Mouse (Mus musculus) left cerebral cortex, postnatal 14 days (tissue): ENCODE data around the gene Cox20. TPM values are rescaled to one million over a fixed set of nuclear protein-coding genes. Genes with fewer than 3 reads are reported as not detected.
"Not testable (repeated sequence)": the region's sequence is repeated elsewhere in the genome, so short reads cannot be mapped to it uniquely, and the experiment has no call there.

Experiments
- DNase-seq, 2 experiments: peaks; one replicate each; pipeline ENCODE4 v3.0.0; 2021 to 2022; ENCODE audit warnings: low spot score in 2 of 2, mixed read lengths in 1 of 2
- intact Hi-C: fragments of 180-260 bp; cut with DNase I; formaldehyde crosslinking; loops from one replicate; pipeline ENCODE4 v1.15.1; 2025
- long read RNA-seq, 2 experiments: library from polyadenylated mRNA; stranded (forward); transcript quantifications; one replicate each; pipeline ENCODE4 v2.0.0; 2021
- total RNA-seq, 2 experiments: library from RNA; stranded (reverse); gene quantifications; 2 replicates each; pipeline ENCODE4 v1.2.3; 2021

Gene Cox20
- 10 to 100 TPM; 29.4 to 29.6 TPM for total RNA-seq
- long read RNA-seq, experiment 1, transcript Cox20-201 (4 exons, 471 nt): major isoform, 38 of 40 reads
- long read RNA-seq, experiment 1, partial matches to known transcripts: 0 of 40 reads
- long read RNA-seq, experiment 1, other reads (novel, unspliced or antisense): 2 of 40 reads
- long read RNA-seq, experiment 2, transcript Cox20-201 (4 exons, 471 nt): major isoform, 15 of 19 reads
- long read RNA-seq, experiment 2, partial matches to known transcripts: 1 of 19 reads
- long read RNA-seq, experiment 2, other reads (novel, unspliced or antisense): 3 of 19 reads

GRCm38 (mm10) chr1:178318389-178319184 is at the start of gene Cox20:
Cox20 (plus strand) TSS chr1:178319130.
- peak; percentile 93 to 94 for DNase-seq
- intact Hi-C loops: loop anchor here (2.0 to 10.0 kb wide), 5 partner anchors 18 to 134 kb away; partner anchors contain the start of genes Desi2, Efcab2 and Hnrnpu

DNA sequence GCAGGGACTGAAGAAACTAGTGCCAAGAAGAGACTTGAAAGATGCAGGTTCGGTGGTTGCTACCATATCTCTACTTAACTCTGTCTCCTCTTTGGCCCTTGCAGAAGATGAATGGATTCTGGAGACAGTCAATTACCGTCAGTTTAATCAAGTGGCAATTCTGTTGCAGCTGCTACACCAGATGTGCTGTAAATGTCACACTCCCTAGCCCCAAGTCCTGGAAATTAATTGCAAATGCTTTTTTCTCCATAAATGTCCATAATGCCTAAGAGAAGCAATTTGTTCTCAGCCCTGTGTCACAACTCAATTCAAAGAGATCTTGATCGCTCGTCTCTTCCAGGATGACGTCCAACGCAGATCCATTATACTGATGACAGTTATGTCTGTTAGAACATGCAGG is 48.3 kb upstream of the Cox20 start:
- intact Hi-C loops: no loop called here
- DNase-seq: no peak

GRCm38 (mm10) chr1:178275174-178275730 is 43.7 kb upstream of the Cox20 start:
- intact Hi-C loops: no loop called here
- DNase-seq: peak; percentile 14 to 45

GRCm38 (mm10) chr1:178275738-178276053 is 43.2 kb upstream of the Cox20 start:
- intact Hi-C loops: no loop called here

DNA sequence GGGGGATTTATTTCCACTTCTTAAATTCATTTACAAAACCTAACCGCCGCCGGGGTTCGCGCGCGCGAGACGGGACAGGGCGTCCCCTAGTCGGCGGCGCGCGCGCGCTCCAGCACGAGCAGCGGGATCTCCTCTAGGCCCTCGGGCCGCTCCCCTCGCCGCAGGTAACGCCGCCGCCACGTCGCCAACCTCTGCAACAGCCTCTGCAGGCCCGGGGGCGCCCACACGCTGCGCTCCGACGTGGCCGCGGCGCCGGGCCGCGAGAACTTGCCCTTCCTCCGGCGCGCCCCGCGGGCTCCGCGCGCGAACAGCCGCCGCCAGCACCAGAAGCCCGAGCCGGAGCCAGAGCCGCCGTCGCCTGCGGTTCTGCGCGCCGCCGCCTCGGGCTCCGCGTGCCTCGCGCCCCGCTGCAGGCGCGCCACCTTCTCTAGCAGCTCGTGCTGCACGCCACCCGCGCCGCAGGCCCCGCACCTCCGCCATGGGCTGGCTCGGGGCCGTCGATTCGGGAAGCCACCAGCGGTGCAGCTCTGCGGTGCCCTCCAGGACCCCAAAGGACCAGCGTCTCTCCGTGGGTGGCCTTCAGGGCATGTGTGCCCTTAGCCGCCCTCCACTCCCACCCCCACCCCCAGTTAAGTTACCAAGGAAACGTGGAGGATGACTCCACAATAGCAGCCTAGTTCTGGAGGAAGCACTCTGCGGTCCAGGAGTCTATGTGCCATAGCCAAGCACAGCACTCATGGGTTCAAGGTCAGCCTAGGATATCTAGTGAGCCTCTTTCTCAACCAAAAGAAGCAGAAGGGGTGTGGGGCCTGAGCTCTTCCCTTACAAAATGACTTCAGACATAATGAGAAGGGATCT is 42.6 kb upstream of the Cox20 start:
- DNase-seq: peak; percentile 79 to 81
- intact Hi-C loops: no loop called here

More at GRCm38 (mm10) chr1:178275738-178276053, 43.2 kb upstream of the Cox20 start:
- DNase-seq: no peak

DNA sequence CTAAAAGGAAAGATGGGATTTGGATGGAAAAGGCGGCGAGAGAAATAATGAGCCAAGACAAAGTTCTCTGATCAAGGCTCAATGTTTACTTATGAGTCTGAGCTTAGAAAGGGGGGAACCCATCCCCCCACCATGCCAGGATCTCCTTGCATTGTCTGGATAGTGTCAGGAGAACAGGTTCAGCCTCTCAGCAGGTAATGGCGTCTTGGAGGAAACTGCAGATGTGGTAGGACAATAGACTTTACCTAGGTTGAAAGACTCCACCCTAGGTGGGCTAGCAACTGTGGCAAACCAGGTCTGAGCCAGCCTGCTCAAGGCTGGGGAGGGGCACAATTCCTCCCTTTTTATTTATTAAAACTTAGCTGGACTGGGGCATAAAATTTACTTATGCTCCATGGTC is 35.6 kb upstream of the Cox20 start:
- intact Hi-C loops, DNase-seq: not testable (repeated sequence)

- no peak for DNase-seq
- intact Hi-C loops: no loop called here
Measured at GRCm38 (mm10) chr1:178283946-178284720, 34.8 kb upstream of the Cox20 start.

GRCm38 (mm10) chr1:178287601-178288176 is 31.2 kb upstream of the Cox20 start:
- no peak for DNase-seq
- intact Hi-C loops: no loop called here

GRCm38 (mm10) chr1:178291716-178292115 is 27.2 kb upstream of the Cox20 start:
- intact Hi-C loops: no loop called here
- DNase-seq: no peak

- intact Hi-C loops: no loop called here
- DNase-seq: peak in 1 of 2 experiments; percentile 26
Measured at GRCm38 (mm10) chr1:178294051-178294450, 24.9 kb upstream of the Cox20 start.

DNA sequence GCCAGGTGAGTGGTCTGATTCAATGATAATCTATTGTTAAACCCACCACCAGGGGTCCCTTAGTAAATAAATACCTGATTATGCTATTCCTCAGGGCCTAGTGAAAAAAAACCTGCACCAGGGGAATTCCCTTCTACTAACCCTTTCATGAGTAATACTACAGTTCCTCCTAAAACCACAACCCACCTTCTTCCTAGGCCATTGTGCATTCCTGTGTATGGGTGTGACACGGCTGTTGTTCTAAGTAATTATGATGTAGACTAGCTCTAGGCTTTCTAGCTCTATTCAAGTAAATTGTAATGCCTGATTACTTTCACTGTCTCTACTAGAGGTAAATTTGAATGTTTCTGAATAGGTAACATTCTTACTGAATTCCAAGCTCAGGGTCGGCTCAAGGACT is 17.7 kb upstream of the Cox20 start:
- intact Hi-C loops: loop anchor here (5.0 to 10.0 kb wide), 2 partner anchors 154 to 356 kb away; no protein-coding TSS in a partner anchor
- not testable (repeated sequence) for DNase-seq

- peak; percentile 78 to 84 for DNase-seq
- intact Hi-C loops: loop anchor here (5.0 to 10.0 kb wide), 2 partner anchors 156 to 359 kb away; no protein-coding TSS in a partner anchor
Measured at GRCm38 (mm10) chr1:178303425-178303824, 15.5 kb upstream of the Cox20 start.

DNA sequence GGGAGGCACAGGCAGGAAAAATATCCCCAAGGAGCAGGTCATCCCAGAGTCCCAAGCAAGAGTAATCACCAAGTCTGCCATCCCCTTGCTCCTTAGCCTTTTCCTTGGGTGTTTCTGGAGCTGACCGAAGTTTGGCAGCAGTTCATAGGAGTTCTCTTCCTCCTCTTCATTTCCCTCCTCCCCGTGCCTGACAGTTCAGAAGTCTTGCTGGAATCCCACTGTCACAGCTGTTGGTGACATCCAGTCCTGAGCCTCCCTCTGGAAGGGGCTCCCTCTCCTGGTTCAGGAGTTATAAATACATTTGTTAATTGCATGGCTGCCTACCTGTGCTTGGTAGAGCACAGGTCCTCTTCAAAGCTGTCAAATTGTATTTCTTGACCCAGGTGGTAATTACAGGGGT is 9.4 kb upstream of the Cox20 start:
- intact Hi-C loops: loop anchor here (10.0 kb wide), 1 partner anchor 365 kb away; no protein-coding TSS in a partner anchor
- no peak for DNase-seq

DNA sequence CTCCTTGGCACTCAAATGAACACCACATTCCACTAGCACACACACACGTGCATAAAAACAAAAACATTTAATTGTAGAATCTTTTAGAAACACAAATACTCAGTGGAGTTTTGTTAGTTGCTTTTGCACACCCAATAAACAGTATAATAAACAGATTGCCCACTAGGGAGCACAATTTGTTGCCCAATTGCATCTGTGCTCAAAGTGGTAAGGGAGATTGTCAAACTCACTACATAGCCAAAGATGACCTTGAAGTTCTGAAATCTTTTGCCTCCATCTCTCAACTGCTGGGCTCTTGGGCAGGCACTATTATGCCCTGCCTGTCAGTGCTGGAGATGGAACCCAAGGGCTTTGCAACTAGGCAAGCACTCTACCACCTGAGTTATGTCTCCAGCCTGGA is 8.8 kb upstream of the Cox20 start:
- no peak for DNase-seq
- intact Hi-C loops: loop anchor here (5.0 to 10.0 kb wide), 2 partner anchors 125 to 152 kb away; partner anchors contain the start of gene Desi2

DNA sequence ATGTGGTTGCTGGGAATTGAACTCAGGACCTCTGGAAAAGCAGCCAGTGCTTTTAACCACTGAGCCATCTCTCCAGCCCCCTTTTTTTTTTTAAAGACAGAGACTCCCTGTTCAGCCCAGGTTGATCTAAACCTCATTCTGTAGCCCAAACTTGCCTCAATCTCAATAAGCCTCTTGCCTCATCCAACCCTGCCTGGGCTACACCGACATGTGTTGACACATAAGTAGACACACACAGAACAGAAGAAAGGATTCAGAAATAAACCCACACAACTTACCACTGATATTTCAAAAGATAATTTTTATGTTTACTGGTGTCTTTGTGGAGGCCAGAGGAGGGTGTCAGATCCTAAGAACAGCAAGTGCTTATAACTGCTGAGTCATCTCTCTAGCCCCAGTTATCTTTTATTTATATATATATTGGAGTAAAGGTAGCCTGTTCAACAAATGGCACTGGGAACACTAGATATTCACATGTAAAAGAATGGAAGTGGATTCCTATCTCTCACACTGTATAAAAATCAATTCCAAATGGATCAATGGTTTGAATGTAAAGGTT is 5.8 kb upstream of the Cox20 start:
- intact Hi-C loops: loop anchor here (5.0 to 10.0 kb wide), 2 partner anchors 128 to 149 kb away; partner anchors contain the start of gene Desi2
- DNase-seq: no peak

DNA sequence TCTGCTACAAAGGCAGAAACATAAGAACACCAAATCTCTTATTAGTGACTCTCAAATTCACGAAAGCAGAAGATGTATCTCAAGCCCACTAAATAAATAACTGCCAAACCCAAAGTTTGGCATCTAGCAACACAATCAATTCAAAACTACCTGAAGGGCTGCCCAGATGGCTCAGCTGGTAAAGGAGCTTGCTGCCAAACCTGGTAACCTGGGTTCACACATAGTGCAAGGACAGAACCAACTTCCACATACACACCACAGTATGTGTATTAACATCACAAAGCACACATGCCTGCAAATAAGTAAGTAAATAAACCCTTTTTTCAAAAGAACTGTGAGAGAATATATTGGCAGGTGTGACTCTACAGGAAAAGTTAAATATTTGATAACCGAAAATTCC is 4.7 kb upstream of the Cox20 start:
- intact Hi-C loops: loop anchor here (5.0 to 10.0 kb wide), 2 partner anchors 129 to 148 kb away; partner anchors contain the start of gene Desi2

DNA sequence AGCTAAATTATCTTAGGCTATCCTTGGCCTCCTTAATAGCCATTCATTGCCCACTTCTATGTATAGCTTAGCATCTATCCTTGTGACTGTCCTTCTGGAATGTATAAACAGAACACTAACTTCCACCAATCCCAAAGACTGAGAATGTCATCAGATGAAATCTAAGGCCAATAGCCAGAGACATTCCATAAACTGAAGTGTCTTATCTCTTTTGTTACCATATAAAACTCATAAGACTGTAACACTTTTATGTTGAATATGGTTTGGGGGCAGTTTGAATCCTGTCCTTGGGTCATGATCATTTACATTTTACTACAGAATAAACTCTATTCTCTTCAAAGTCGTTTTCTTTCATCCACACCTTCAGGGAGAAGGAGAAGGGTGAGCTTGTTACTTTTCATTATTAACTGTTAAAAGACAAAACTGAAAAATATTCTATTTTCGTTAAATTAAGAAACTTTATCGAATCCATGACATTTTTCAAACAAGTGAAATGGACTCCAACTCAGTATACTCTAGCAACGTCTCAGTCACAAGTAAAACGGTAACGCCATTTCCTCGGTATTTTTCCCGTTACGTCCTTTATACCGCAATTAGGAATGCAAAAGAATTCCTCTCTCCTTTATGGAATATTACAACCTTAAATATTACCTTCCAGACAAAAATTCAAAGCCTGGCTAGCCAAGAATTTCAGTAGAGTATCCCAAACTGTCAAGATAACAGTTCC is 1.5 kb upstream of the Cox20 start:
- DNase-seq: no peak
- intact Hi-C loops: loop anchor here (2.0 to 10.0 kb wide), 5 partner anchors 19 to 133 kb away; partner anchors contain the start of genes Desi2, Efcab2 and Hnrnpu

More for the DNA sequence above, 4.7 kb upstream of the Cox20 start:
- DNase-seq: no peak
